Mouse (Mus musculus): ENCODE results near the gene Iqcn.

Gene Iqcn

GRCm38 (mm10) chr8:70755661-70756475, 52.6 kb downstream of the Iqcn start:
- peak; percentile 17 for DNase-seq (ENCODE audit: low spot score)

GRCm38 (mm10) chr8:70756476-70757040, 53.3 kb downstream of the Iqcn start:
- DNase-seq (ENCODE audit: low spot score): peak; percentile 4

- DNase-seq (ENCODE audit: low spot score): peak; percentile 21
These were observed 54.5 kb downstream of the Iqcn start for GRCm38 (mm10) chr8:70757523-70758307.

- peak; percentile 13 for DNase-seq (ENCODE audit: low spot score)
These were observed 55.0 kb downstream of the Iqcn start for GRCm38 (mm10) chr8:70758308-70758615.

GRCm38 (mm10) chr8:70758616-70759561, 55.6 kb downstream of the Iqcn start:
- peak; percentile 52 for DNase-seq (ENCODE audit: low spot score)

- DNase-seq (ENCODE audit: low spot score): no peak
These were observed 57.1 kb downstream of the Iqcn start for GRCm38 (mm10) chr8:70760350-70760749.

- DNase-seq (ENCODE audit: low spot score): peak; percentile 91
These were observed 57.6 kb downstream of the Iqcn start, which contains the start of gene Mpv17l2 for GRCm38 (mm10) chr8:70760775-70761406. TSS of gene Mpv17l2 (minus strand) at chr8:70760946.

- no peak for DNase-seq (ENCODE audit: low spot score)
These were observed 58.9 kb downstream of the Iqcn start for GRCm38 (mm10) chr8:70762118-70762517.

- no peak for DNase-seq (ENCODE audit: low spot score)
These were observed 60.1 kb downstream of the Iqcn start for GRCm38 (mm10) chr8:70763354-70763753.

- no peak for DNase-seq (ENCODE audit: low spot score)
These were observed 60.8 kb downstream of the Iqcn start for GRCm38 (mm10) chr8:70764026-70764425.

- no peak for DNase-seq (ENCODE audit: low spot score)
These were observed 61.4 kb downstream of the Iqcn start for GRCm38 (mm10) chr8:70764676-70765075.

GRCm38 (mm10) chr8:70765329-70765728, 62.1 kb downstream of the Iqcn start:
- DNase-seq (ENCODE audit: low spot score): no peak

- DNase-seq (ENCODE audit: low spot score): no peak
These were observed 62.7 kb downstream of the Iqcn start for GRCm38 (mm10) chr8:70765838-70766570.

GRCm38 (mm10) chr8:70766571-70767440, 63.5 kb downstream of the Iqcn start:
- peak; percentile 75 for DNase-seq (ENCODE audit: low spot score)
